Mouse (Mus musculus) heart, adult 2 months (tissue): Measurements from ENCODE around the gene Gm4791. TPM values are rescaled to one million over a fixed set of nuclear protein-coding genes. Genes with fewer than 3 reads are reported as not detected.

Experiments
- DNase-seq, 2 experiments: peaks; one replicate each; pipeline ENCODE4 v3.0.0; 2021
- H3K27ac ChIP-seq: fragments of 200-600 bp; 2 replicates; pipeline ENCODE4 v1.8.1; 2022
- H3K27me3 ChIP-seq: fragments of 200-500 bp; 2 replicates; pipeline ENCODE4 v1.6.1; 2012; ENCODE audit warnings: mild to moderate bottlenecking, low read length, inconsistent platforms, mixed read lengths; ENCODE audit not compliant: control insufficient read depth, insufficient read depth
- H3K36me3 ChIP-seq: fragments of 200-500 bp; 2 replicates; pipeline ENCODE4 v1.6.1; 2012; ENCODE audit warnings: low read length, inconsistent platforms; ENCODE audit not compliant: control insufficient read depth, insufficient read depth
- H3K4me1 ChIP-seq: fragments of 200-500 bp; 2 replicates; pipeline ENCODE4 v1.6.1; 2011; ENCODE audit warnings: low read length; ENCODE audit not compliant: control insufficient read depth, insufficient read depth
- H3K4me3 ChIP-seq: fragments of 200-600 bp; 2 replicates; pipeline ENCODE4 v1.8.1; 2022
- H3K79me2 ChIP-seq: fragments of 200-500 bp; replicated peaks from 2 replicates; pipeline ENCODE4 v1.6.1; 2012; ENCODE audit warnings: mild to moderate bottlenecking, inconsistent platforms, low read length, moderate library complexity, mixed read lengths; ENCODE audit not compliant: control insufficient read depth, insufficient read depth
- H3K9ac ChIP-seq: fragments of 200-500 bp; 2 replicates; pipeline ENCODE4 v1.6.1; 2012; ENCODE audit warnings: low read depth, mild to moderate bottlenecking, control low read depth, inconsistent platforms, low read length, mixed read lengths
- CTCF ChIP-seq: fragments of 200-600 bp; IDR thresholded peaks from 2 replicates; pipeline ENCODE4 v1.8.1; 2022; ENCODE audit warnings: antibody characterized with exemption, mild to moderate bottlenecking, moderate library complexity
- EP300 ChIP-seq: fragments of 200-500 bp; IDR thresholded peaks from 2 replicates; pipeline ENCODE4 v1.6.1; 2011; ENCODE audit warnings: low read depth, low read length, control low read depth; ENCODE audit not compliant: insufficient read depth
- POLR2A ChIP-seq: fragments of 200-500 bp; IDR thresholded peaks from 2 replicates; pipeline ENCODE4 v1.6.1; 2011; ENCODE audit warnings: mild to moderate bottlenecking, low read depth, low read length, control low read depth; ENCODE audit not compliant: insufficient read depth
- WGBS: fragments of 180-500 bp; shearing (Covaris S2); methylation state at CpG from one replicate; pipeline ENCODE4 v1.1.7; 2018; 5-methylcytosine and 5-hydroxymethylcytosine counted together
- intact Hi-C: fragments of 180-260 bp; cut with DNase I; formaldehyde crosslinking; loops from one replicate; pipeline ENCODE4 v1.15.1; 2025
- long read RNA-seq: library from polyadenylated mRNA; stranded (forward); transcript quantifications from one replicate; pipeline ENCODE4 v2.0.0, GENCODE M21; 2021
- polyA plus RNA-seq: library from polyadenylated mRNA; depleted of rRNA; stranded (reverse); fragments of >200 nt; gene quantifications from 2 replicates; pipeline ENCODE4 v1.2.3, GENCODE M21; 2012; rRNA removed
- total RNA-seq, 2 experiments: library from RNA; stranded (reverse); gene quantifications; 2 replicates each; pipeline ENCODE4 v1.2.3; 2021

The Gm4791 gene
- total RNA-seq (not detected), polyA plus RNA-seq (not detected in 2 replicates)
- long read RNA-seq, result 0 reads

- DNase-seq, result no peak
- H3K79me2 ChIP-seq, result no peaks in the 10 kb centered on the region
- no peak within 1 kb of the TSS for H3K4me3 ChIP-seq
- no peak within 1 kb of the TSS for H3K27ac ChIP-seq
- 48% methylated on average over 5 of the region's 5 CpGs for WGBS
- H3K27me3 ChIP-seq, result no peaks in the 10 kb centered on the region
- intact Hi-C loops, result no loop called here
- H3K4me1 ChIP-seq, result no peaks in the 10 kb centered on the region
- TF ChIP-seq CTCF (no peak), EP300 (no peak), POLR2A (no peak)
- H3K36me3 ChIP-seq, result no peaks in the 10 kb centered on the region
- no peak within 1 kb of the TSS for H3K9ac ChIP-seq
Observed at GRCm38 (mm10) chr9:46998338-46998791, at the start of gene Gm4791. TSS of gene Gm4791 (plus strand) at chr9:46998741.

GRCm38 (mm10) chr9:46956286-46956685 is 42.3 kb upstream of the Gm4791 start:
- no peak for DNase-seq
- Histone ChIP-seq H3K79me2 (no peaks in the 10 kb centered on the region), H3K27ac (no peak overlapping the region), H3K9ac (no peak overlapping the region), H3K4me1 (no peaks in the 10 kb centered on the region), H3K36me3 (no peaks in the 10 kb centered on the region), H3K27me3 (no peaks in the 10 kb centered on the region), H3K4me3 (no peak overlapping the region)
- intact Hi-C loops, result no loop called here
- 81% methylated on average over 6 of the region's 6 CpGs for WGBS
- no peak for TF ChIP-seq EP300
- TF ChIP-seq POLR2A, result no peak

GRCm38 (mm10) chr9:46957420-46957950 is 41.1 kb upstream of the Gm4791 start:
- no peak for DNase-seq
- H3K79me2 ChIP-seq, result no peaks in the 10 kb centered on the region
- TF ChIP-seq POLR2A, result no peak
- no peaks in the 10 kb centered on the region for H3K36me3 ChIP-seq
- 53% methylated on average over 8 of the region's 8 CpGs for WGBS
- no peak overlapping the region for H3K9ac ChIP-seq
- intact Hi-C loops, result no loop called here
- H3K27me3 ChIP-seq, result no peaks in the 10 kb centered on the region
- no peak overlapping the region for H3K27ac ChIP-seq
- H3K4me3 ChIP-seq, result no peak overlapping the region
- H3K4me1 ChIP-seq, result no peaks in the 10 kb centered on the region

GRCm38 (mm10) chr9:46966028-46966427 is 32.5 kb upstream of the Gm4791 start:
- H3K27ac ChIP-seq, result no peak overlapping the region
- H3K79me2 ChIP-seq, result no peaks in the 10 kb centered on the region
- TF ChIP-seq POLR2A (no peak), CTCF (no peak), EP300 (no peak)
- no peaks in the 10 kb centered on the region for H3K4me1 ChIP-seq
- H3K36me3 ChIP-seq, result no peaks in the 10 kb centered on the region
- intact Hi-C loops, result no loop called here
- no peaks in the 10 kb centered on the region for H3K27me3 ChIP-seq
- DNase-seq, result no peak
- no peak overlapping the region for H3K9ac ChIP-seq
- H3K4me3 ChIP-seq, result no peak overlapping the region
- 55% methylated on average over 5 of the region's 5 CpGs for WGBS

GRCm38 (mm10) chr9:46968970-46969369 is 29.6 kb upstream of the Gm4791 start:
- Histone ChIP-seq H3K27ac (no peak overlapping the region), H3K79me2 (no peaks in the 10 kb centered on the region), H3K4me3 (no peak overlapping the region), H3K36me3 (no peaks in the 10 kb centered on the region), H3K4me1 (no peaks in the 10 kb centered on the region), H3K9ac (no peak overlapping the region), H3K27me3 (no peaks in the 10 kb centered on the region)
- 13% methylated on average over 6 of the region's 6 CpGs for WGBS
- intact Hi-C loops, result no loop called here
- no peak for TF ChIP-seq POLR2A
- TF ChIP-seq CTCF, result no peak
- TF ChIP-seq EP300, result no peak
- DNase-seq, result no peak

GRCm38 (mm10) chr9:46969406-46969805 is 29.1 kb upstream of the Gm4791 start:
- Histone ChIP-seq H3K36me3 (no peaks in the 10 kb centered on the region), H3K4me1 (no peaks in the 10 kb centered on the region), H3K79me2 (no peaks in the 10 kb centered on the region), H3K27me3 (no peaks in the 10 kb centered on the region), H3K9ac (no peak overlapping the region), H3K4me3 (no peak overlapping the region), H3K27ac (no peak overlapping the region)
- intact Hi-C loops, result no loop called here
- no peak for TF ChIP-seq POLR2A
- TF ChIP-seq EP300, result no peak
- no peak for TF ChIP-seq CTCF
- 31% methylated on average over 6 of the region's 6 CpGs for WGBS
- no peak for DNase-seq
